Mouse (Mus musculus) hindbrain, embryonic 14.5 days (tissue): ENCODE data around the gene Gm28374. TPM values are rescaled to one million over a fixed set of nuclear protein-coding genes. Genes with fewer than 3 reads are reported as not detected.

Experiments used
- ATAC-seq: fragments of 200-750 bp; cut with Nextera tagmentation; 2 replicates; pipeline ENCODE4 v1.8.0; 2017; ENCODE audit warnings: moderate number of reproducible peaks, mild to moderate bottlenecking, moderate TSS enrichment, moderate library complexity; ENCODE audit not compliant: low FRiP score
- DNase-seq: peaks from one replicate; pipeline ENCODE4 v3.0.0-alpha.2; 2015; ENCODE audit warnings: low spot score
- H3K27ac ChIP-seq: fragments of 300-500 bp; sonication (generic); 2 replicates; pipeline ENCODE4 v1.5.1; 2014; ENCODE audit warnings: mild to moderate bottlenecking, moderate library complexity
- H3K27me3 ChIP-seq: fragments of 300-500 bp; sonication (generic); 2 replicates; pipeline ENCODE4 v1.6.1; 2014; ENCODE audit warnings: mild to moderate bottlenecking, low read length, mixed read lengths; ENCODE audit not compliant: control insufficient read depth, insufficient read depth
- H3K36me3 ChIP-seq: fragments of 300-500 bp; sonication (generic); replicated peaks from 2 replicates; pipeline ENCODE4 v1.6.1; 2014; ENCODE audit not compliant: control insufficient read depth, insufficient read depth
- H3K4me1 ChIP-seq: fragments of 300-500 bp; sonication (generic); replicated peaks from 2 replicates; pipeline ENCODE4 v1.6.1; 2014; ENCODE audit warnings: antibody characterized with exemption, low read length, mixed read lengths; ENCODE audit not compliant: control insufficient read depth, insufficient read depth
- H3K4me2 ChIP-seq: fragments of 300-500 bp; sonication (generic); replicated peaks from 2 replicates; pipeline ENCODE4 v1.6.1; 2014; ENCODE audit warnings: mild to moderate bottlenecking, moderate library complexity
- H3K4me3 ChIP-seq: fragments of 300-500 bp; sonication (generic); replicated peaks from 2 replicates; pipeline ENCODE4 v1.5.1; 2014; ENCODE audit warnings: mild to moderate bottlenecking, low read length
- H3K9ac ChIP-seq: fragments of 300-500 bp; sonication (generic); 2 replicates; pipeline ENCODE4 v1.6.1; 2014
- H3K9me3 ChIP-seq: fragments of 300-500 bp; sonication (generic); 2 replicates; pipeline ENCODE4 v1.6.1; 2016; ENCODE audit warnings: low read length; ENCODE audit not compliant: control insufficient read depth
- WGBS: fragments of 180-500 bp; shearing (Covaris S2); extraction: QIAGEN DNeasy Blood & Tissue Kit; methylation state at CpG from one replicate; pipeline ENCODE4 v1.1.7; 2014; 5-methylcytosine and 5-hydroxymethylcytosine counted together
- polyA plus RNA-seq: library from polyadenylated mRNA; unstranded; fragments of >200 nt; fragmentation: Nextera tagmentation; extraction: Ambion mirVana; gene quantifications from 2 replicates; pipeline ENCODE4 v1.2.1, GENCODE M21; 2014

The Gm28374 gene
- polyA plus RNA-seq, 1 experiment from 2014 or later = 1.2 TPM

- DNase-seq = no peak
- H3K9me3 ChIP-seq = no peaks in the 10 kb centered on the region
- peaks cover 8% of the 10 kb centered on the region for H3K4me1 ChIP-seq
- H3K4me2 ChIP-seq = no peak overlapping the region
- no peak for ATAC-seq
- no peak overlapping the region for H3K27ac ChIP-seq
- H3K9ac ChIP-seq = no peak overlapping the region
- peaks cover 50% of the 10 kb centered on the region for H3K36me3 ChIP-seq
- no peaks in the 10 kb centered on the region for H3K27me3 ChIP-seq
- WGBS = 94% methylated on average over 5 of the region's 5 CpGs
- no peak overlapping the region for H3K4me3 ChIP-seq
Observed at GRCm38 (mm10) chr19:6073889-6074288, 8.2 kb downstream of the Gm28374 start.

GRCm38 (mm10) chr19:6071261-6071660 is 10.8 kb downstream of the Gm28374 start:
- peaks cover 55% of the 10 kb centered on the region for H3K36me3 ChIP-seq
- ATAC-seq = no peak
- no peak overlapping the region for H3K4me2 ChIP-seq
- H3K9me3 ChIP-seq = no peaks in the 10 kb centered on the region
- no peak overlapping the region for H3K4me3 ChIP-seq
- H3K9ac ChIP-seq = no peak overlapping the region
- H3K4me1 ChIP-seq = peaks cover 18% of the 10 kb centered on the region
- no peaks in the 10 kb centered on the region for H3K27me3 ChIP-seq
- no peak overlapping the region for H3K27ac ChIP-seq
- no peak for DNase-seq
- 93% methylated on average over 19 of the region's 19 CpGs for WGBS

GRCm38 (mm10) chr19:6070571-6071250 is 11.3 kb downstream of the Gm28374 start:
- Histone ChIP-seq H3K36me3 (peaks cover 55% of the 10 kb centered on the region), H3K4me3 (no peak overlapping the region), H3K4me1 (peaks cover 16% of the 10 kb centered on the region), H3K9ac (no peak overlapping the region), H3K9me3 (no peaks in the 10 kb centered on the region), H3K4me2 (no peak overlapping the region), H3K27me3 (no peaks in the 10 kb centered on the region), H3K27ac (no peak overlapping the region)
- DNase-seq (no peak), ATAC-seq (no peak)
- WGBS = 89% methylated on average over 31 of the region's 31 CpGs

- ATAC-seq (no peak), DNase-seq (no peak)
- Histone ChIP-seq H3K9me3 (no peaks in the 10 kb centered on the region), H3K27ac (no peak overlapping the region), H3K9ac (no peak overlapping the region), H3K27me3 (no peaks in the 10 kb centered on the region), H3K36me3 (peaks cover 50% of the 10 kb centered on the region), H3K4me1 (peaks cover 16% of the 10 kb centered on the region), H3K4me2 (no peak overlapping the region), H3K4me3 (no peak overlapping the region)
- WGBS = 94% methylated on average over 10 of the region's 10 CpGs
Observed at GRCm38 (mm10) chr19:6069851-6070250, 12.2 kb downstream of the Gm28374 start.

- H3K4me1 ChIP-seq = peaks cover 16% of the 10 kb centered on the region
- WGBS = 82% methylated on average over 4 of the region's 4 CpGs
- H3K9ac ChIP-seq = no peak overlapping the region
- no peak overlapping the region for H3K4me2 ChIP-seq
- no peaks in the 10 kb centered on the region for H3K9me3 ChIP-seq
- H3K36me3 ChIP-seq = peaks cover 46% of the 10 kb centered on the region
- DNase-seq (no peak), ATAC-seq (no peak)
- H3K4me3 ChIP-seq = no peak overlapping the region
- no peak overlapping the region for H3K27ac ChIP-seq
- H3K27me3 ChIP-seq = no peaks in the 10 kb centered on the region
Observed at GRCm38 (mm10) chr19:6068951-6069350, 13.1 kb downstream of the Gm28374 start.

- Histone ChIP-seq H3K9me3 (no peaks in the 10 kb centered on the region), H3K4me2 (peak within 1 kb of the TSS; percentile 95), H3K4me3 (peak within 1 kb of the TSS; percentile 57), H3K4me1 (peaks cover 19% of the 10 kb centered on the region), H3K9ac (peak within 1 kb of the TSS; percentile 83), H3K27ac (peak within 1 kb of the TSS; percentile 92), H3K27me3 (no peaks in the 10 kb centered on the region), H3K36me3 (peaks cover 38% of the 10 kb centered on the region)
- WGBS = 11% methylated on average over 33 of the region's 33 CpGs
- ATAC-seq (peak; percentile 92), DNase-seq (peak; percentile 85)
Observed at GRCm38 (mm10) chr19:6067724-6068415, 14.2 kb downstream of the Gm28374 start, which contains the start of gene Tm7sf2. Gene Tm7sf2, minus strand, starts transcription at chr19:6068373.

GRCm38 (mm10) chr19:6067011-6067723 is 14.9 kb downstream of the Gm28374 start:
- peak overlapping the region; percentile 83 for H3K9ac ChIP-seq
- DNase-seq = peak; percentile 87
- WGBS = 1% methylated on average over 30 of the region's 30 CpGs
- no peaks in the 10 kb centered on the region for H3K9me3 ChIP-seq
- peak overlapping the region; percentile 57 for H3K4me3 ChIP-seq
- H3K36me3 ChIP-seq = peaks cover 34% of the 10 kb centered on the region
- peaks cover 26% of the 10 kb centered on the region for H3K4me1 ChIP-seq
- peak; percentile 64 for ATAC-seq
- peak overlapping the region; percentile 92 for H3K27ac ChIP-seq
- peak overlapping the region; percentile 95 for H3K4me2 ChIP-seq
- H3K27me3 ChIP-seq = no peaks in the 10 kb centered on the region

- H3K36me3 ChIP-seq = peaks cover 33% of the 10 kb centered on the region
- H3K4me1 ChIP-seq = peaks cover 32% of the 10 kb centered on the region
- DNase-seq (no peak), ATAC-seq (no peak)
- H3K27me3 ChIP-seq = no peaks in the 10 kb centered on the region
- peak overlapping the region; percentile 57 for H3K4me3 ChIP-seq
- peak overlapping the region; percentile 92 for H3K27ac ChIP-seq
- WGBS = 35% methylated on average over 5 of the region's 5 CpGs
- peak overlapping the region; percentile 95 for H3K4me2 ChIP-seq
- H3K9ac ChIP-seq = peak overlapping the region; percentile 83
- no peaks in the 10 kb centered on the region for H3K9me3 ChIP-seq
Observed at GRCm38 (mm10) chr19:6066571-6066970, 15.5 kb downstream of the Gm28374 start.

GRCm38 (mm10) chr19:6063081-6063480 is 19.0 kb downstream of the Gm28374 start:
- H3K4me2 ChIP-seq = peak overlapping the region; percentile 100; the same call in 1 of the 2 replicates

More at GRCm38 (mm10) chr19:6063081-6063480, 19.0 kb downstream of the Gm28374 start:
- 91% methylated on average over 6 of the region's 6 CpGs for WGBS
- H3K36me3 ChIP-seq = peaks cover 15% of the 10 kb centered on the region
- no peaks in the 10 kb centered on the region for H3K9me3 ChIP-seq
- H3K27me3 ChIP-seq = no peaks in the 10 kb centered on the region
- H3K9ac ChIP-seq = no peak overlapping the region
- peaks cover 40% of the 10 kb centered on the region for H3K4me1 ChIP-seq
- no peak overlapping the region for H3K27ac ChIP-seq
- H3K4me3 ChIP-seq = no peak overlapping the region
- no peak for ATAC-seq
- no peak for DNase-seq
